Mouse (Mus musculus) embryonic facial prominence, embryonic 12.5 days (tissue): ENCODE measurements around the gene E2f7. TPM values are rescaled to one million over a fixed set of nuclear protein-coding genes. Genes with fewer than 3 reads are reported as not detected.

Source experiments
- ATAC-seq: fragments of 200-750 bp; cut with Nextera tagmentation; 2 replicates; pipeline ENCODE4 v1.8.0; 2017; ENCODE audit not compliant: insufficient number of reproducible peaks, insufficient read depth, low FRiP score, low TSS enrichment
- H3K27ac ChIP-seq: fragments of 300-500 bp; sonication (generic); 2 replicates; pipeline ENCODE4 v1.5.1; 2016; ENCODE audit warnings: mild to moderate bottlenecking
- H3K27me3 ChIP-seq: fragments of 300-500 bp; sonication (generic); 2 replicates; pipeline ENCODE4 v1.6.1; 2016; ENCODE audit warnings: mild to moderate bottlenecking, moderate library complexity
- H3K36me3 ChIP-seq: fragments of 300-500 bp; sonication (generic); 2 replicates; pipeline ENCODE4 v1.6.1; 2016; ENCODE audit warnings: mild to moderate bottlenecking
- H3K4me1 ChIP-seq: fragments of 300-500 bp; sonication (generic); 2 replicates; pipeline ENCODE4 v1.6.1; 2016
- H3K4me2 ChIP-seq: fragments of 300-500 bp; sonication (generic); replicated peaks from 2 replicates; pipeline ENCODE4 v1.6.1; 2016; ENCODE audit warnings: mild to moderate bottlenecking, moderate library complexity
- H3K4me3 ChIP-seq: fragments of 300-500 bp; sonication (generic); 2 replicates; pipeline ENCODE4 v1.5.1; 2016; ENCODE audit warnings: mild to moderate bottlenecking
- H3K9ac ChIP-seq: fragments of 300-500 bp; sonication (generic); 2 replicates; pipeline ENCODE4 v1.6.1; 2016; ENCODE audit warnings: mild to moderate bottlenecking, moderate library complexity
- H3K9me3 ChIP-seq: fragments of 300-500 bp; sonication (generic); 2 replicates; pipeline ENCODE4 v1.6.1; 2016; ENCODE audit warnings: mild to moderate bottlenecking, moderate library complexity
- WGBS: fragments of 180-500 bp; shearing (Covaris S2); methylation state at CpG from one replicate; pipeline ENCODE4 v1.1.7; 2016; 5-methylcytosine and 5-hydroxymethylcytosine counted together
- polyA plus RNA-seq: library from polyadenylated mRNA; unstranded; fragments of >200 nt; fragmentation: Nextera tagmentation; extraction: Ambion mirVana; gene quantifications from 2 replicates; pipeline ENCODE4 v1.2.1, GENCODE M21; 2016

The E2f7 gene
- 29.2 and 30.1 TPM in 2 replicates for polyA plus RNA-seq

- Histone ChIP-seq H3K4me1 (peaks cover 8% of the 10 kb centered on the region), H3K27ac (peak within 1 kb of the TSS; percentile 81), H3K9ac (peak within 1 kb of the TSS; percentile 84), H3K9me3 (no peaks in the 10 kb centered on the region), H3K36me3 (peaks cover 19% of the 10 kb centered on the region), H3K27me3 (no peaks in the 10 kb centered on the region), H3K4me2 (peak within 1 kb of the TSS; percentile 86), H3K4me3 (peak within 1 kb of the TSS; percentile 86)
- ATAC-seq, result peak; percentile 98
- WGBS, result under 1% methylated on average over 97 of the region's 98 CpGs
Measured at GRCm38 (mm10) chr10:110744686-110745639, at the start of gene E2f7. Gene E2f7, plus strand, starts transcription at chr10:110745439.

GRCm38 (mm10) chr10:110701276-110701675 is 44.0 kb upstream of the E2f7 start:
- Histone ChIP-seq H3K9me3 (no peaks in the 10 kb centered on the region), H3K27ac (no peak overlapping the region), H3K4me2 (no peak overlapping the region), H3K4me3 (no peak overlapping the region), H3K9ac (no peak overlapping the region), H3K36me3 (no peaks in the 10 kb centered on the region), H3K27me3 (no peaks in the 10 kb centered on the region), H3K4me1 (no peaks in the 10 kb centered on the region)
- no peak for ATAC-seq
- WGBS, result 62% methylated on average over 1 of the region's 1 CpGs

GRCm38 (mm10) chr10:110705672-110706071 is 39.6 kb upstream of the E2f7 start:
- Histone ChIP-seq H3K27me3 (no peaks in the 10 kb centered on the region), H3K36me3 (no peaks in the 10 kb centered on the region), H3K4me3 (no peak overlapping the region), H3K4me1 (no peaks in the 10 kb centered on the region), H3K4me2 (no peak overlapping the region), H3K9ac (no peak overlapping the region), H3K27ac (no peak overlapping the region), H3K9me3 (no peaks in the 10 kb centered on the region)
- ATAC-seq, result no peak
- 53% methylated on average over 9 of the region's 9 CpGs for WGBS

GRCm38 (mm10) chr10:110707390-110708113 is 37.7 kb upstream of the E2f7 start:
- ATAC-seq, result no peak

GRCm38 (mm10) chr10:110716887-110717286 is 28.4 kb upstream of the E2f7 start:
- Histone ChIP-seq H3K4me2 (no peak overlapping the region), H3K4me3 (no peak overlapping the region), H3K4me1 (no peaks in the 10 kb centered on the region), H3K27ac (no peak overlapping the region), H3K27me3 (no peaks in the 10 kb centered on the region), H3K9ac (no peak overlapping the region), H3K9me3 (no peaks in the 10 kb centered on the region), H3K36me3 (no peaks in the 10 kb centered on the region)
- ATAC-seq, result no peak
- 74% methylated on average over 10 of the region's 10 CpGs for WGBS

More at GRCm38 (mm10) chr10:110707390-110708113, 37.7 kb upstream of the E2f7 start:
- Histone ChIP-seq H3K4me2 (no peak overlapping the region), H3K9ac (no peak overlapping the region), H3K27ac (no peak overlapping the region), H3K9me3 (no peaks in the 10 kb centered on the region), H3K4me3 (no peak overlapping the region), H3K4me1 (no peaks in the 10 kb centered on the region), H3K27me3 (no peaks in the 10 kb centered on the region), H3K36me3 (no peaks in the 10 kb centered on the region)
- 55% methylated on average over 16 of the region's 16 CpGs for WGBS

GRCm38 (mm10) chr10:110726431-110726830 is 18.8 kb upstream of the E2f7 start:
- Histone ChIP-seq H3K27me3 (no peaks in the 10 kb centered on the region), H3K9me3 (no peaks in the 10 kb centered on the region), H3K4me1 (no peaks in the 10 kb centered on the region), H3K4me2 (no peak overlapping the region), H3K4me3 (no peak overlapping the region), H3K9ac (no peak overlapping the region), H3K36me3 (no peaks in the 10 kb centered on the region), H3K27ac (no peak overlapping the region)
- no peak for ATAC-seq
- 79% methylated on average over 15 of the region's 15 CpGs for WGBS

- ATAC-seq, result no peak
- no peak overlapping the region for H3K27ac ChIP-seq
Measured at GRCm38 (mm10) chr10:110727816-110728215, 17.4 kb upstream of the E2f7 start.

GRCm38 (mm10) chr10:110733343-110733742 is 11.9 kb upstream of the E2f7 start:
- WGBS, result 21% methylated on average over 6 of the region's 6 CpGs
- H3K4me1 ChIP-seq, result no peaks in the 10 kb centered on the region
- H3K4me2 ChIP-seq, result no peak overlapping the region
- ATAC-seq, result 0 out of 2 replicates have a peak, but pooled peaks have one; percentile 22
- H3K27ac ChIP-seq, result no peak overlapping the region
- H3K4me3 ChIP-seq, result no peak overlapping the region
- H3K27me3 ChIP-seq, result no peaks in the 10 kb centered on the region
- no peaks in the 10 kb centered on the region for H3K36me3 ChIP-seq
- H3K9me3 ChIP-seq, result no peaks in the 10 kb centered on the region
- no peak overlapping the region for H3K9ac ChIP-seq

More at GRCm38 (mm10) chr10:110727816-110728215, 17.4 kb upstream of the E2f7 start:
- Histone ChIP-seq H3K4me1 (no peaks in the 10 kb centered on the region), H3K4me2 (no peak overlapping the region), H3K27me3 (no peaks in the 10 kb centered on the region), H3K4me3 (no peak overlapping the region), H3K9me3 (no peaks in the 10 kb centered on the region), H3K9ac (no peak overlapping the region), H3K36me3 (no peaks in the 10 kb centered on the region)
- WGBS, result 55% methylated on average over 4 of the region's 4 CpGs

- no peak for ATAC-seq
- H3K27ac ChIP-seq, result no peak overlapping the region
- H3K27me3 ChIP-seq, result no peaks in the 10 kb centered on the region
- no peaks in the 10 kb centered on the region for H3K9me3 ChIP-seq
- no peak overlapping the region for H3K9ac ChIP-seq
- 69% methylated on average over 6 of the region's 6 CpGs for WGBS
- no peak overlapping the region for H3K4me3 ChIP-seq
- no peak overlapping the region for H3K4me2 ChIP-seq
- peaks cover 6% of the 10 kb centered on the region; the same call in 1 of the 2 replicates for H3K36me3 ChIP-seq
- H3K4me1 ChIP-seq, result peaks cover 8% of the 10 kb centered on the region
Measured at GRCm38 (mm10) chr10:110743701-110744100, 1.5 kb upstream of the E2f7 start.

- Histone ChIP-seq H3K9ac (no peak overlapping the region), H3K9me3 (no peaks in the 10 kb centered on the region), H3K36me3 (peaks cover 11% of the 10 kb centered on the region), H3K4me1 (peaks cover 8% of the 10 kb centered on the region), H3K27ac (no peak overlapping the region), H3K4me3 (no peak overlapping the region), H3K27me3 (no peaks in the 10 kb centered on the region), H3K4me2 (peak overlapping the region; percentile 86)
- 58% methylated on average over 12 of the region's 12 CpGs for WGBS
- no peak for ATAC-seq
Measured at GRCm38 (mm10) chr10:110744120-110744519, 1.1 kb upstream of the E2f7 start.

- no peaks in the 10 kb centered on the region for H3K27me3 ChIP-seq
- peak overlapping the region; percentile 86 for H3K4me3 ChIP-seq
- H3K36me3 ChIP-seq, result peaks cover 26% of the 10 kb centered on the region
- peak; percentile 77 for ATAC-seq
- peak overlapping the region; percentile 84 for H3K9ac ChIP-seq
- under 1% methylated on average over 23 of the region's 23 CpGs for WGBS
- no peaks in the 10 kb centered on the region for H3K9me3 ChIP-seq
- H3K27ac ChIP-seq, result peak overlapping the region; percentile 81
- H3K4me2 ChIP-seq, result peak overlapping the region; percentile 86
- peaks cover 8% of the 10 kb centered on the region for H3K4me1 ChIP-seq
Measured at GRCm38 (mm10) chr10:110745640-110746032, 397 bp downstream of the E2f7 start.
